Mouse (Mus musculus) E14TG2a.4 (cell line): Measurements from ENCODE around the gene Fam32a.

Experiments
- CTCF ChIP-seq: conservative IDR thresholded peaks from 2 replicates; pipeline ENCODE4 v1.5.1; 2014; ENCODE audit warnings: low read length
- NANOG ChIP-seq: IDR thresholded peaks from 2 replicates; pipeline ENCODE4 v1.6.1; 2014; ENCODE audit warnings: borderline replicate concordance, low read length, mixed read lengths

- no peak for TF ChIP-seq CTCF
- TF ChIP-seq NANOG, result no peak
Measured at GRCm38 (mm10) chr8:72273807-72274206, 54.3 kb downstream of the Fam32a start.
